Mouse (Mus musculus): ENCODE measurements around the gene Nfe2. TPM values are rescaled to one million over a fixed set of nuclear protein-coding genes. Genes with fewer than 3 reads are reported as not detected.
A peak's percentile ranks its signal among the peaks of the same experiment; 100 is the strongest.

Gene Nfe2
- polyA plus RNA-seq, 1 experiment from 2014 or later, result 0.50 TPM

DNA sequence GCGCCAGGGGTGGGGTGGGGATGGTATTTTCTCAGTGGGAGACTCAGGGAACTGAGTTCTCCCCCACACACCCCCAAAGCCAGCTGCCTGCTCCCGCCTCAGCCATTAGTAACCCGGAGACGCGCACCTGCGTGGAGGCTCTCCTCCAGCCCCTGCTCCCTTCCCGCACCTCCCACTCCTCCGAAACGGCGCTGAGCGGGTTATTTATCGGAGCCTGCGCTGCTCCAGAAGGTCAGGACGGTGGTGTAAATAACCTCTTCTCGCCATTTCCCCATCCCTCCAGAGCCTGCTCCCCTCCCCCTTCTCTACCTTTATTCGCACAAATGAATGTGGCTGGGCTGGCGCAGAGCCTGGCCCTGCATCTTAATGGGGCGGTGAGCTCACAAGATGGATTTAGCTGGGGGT, 41.9 kb upstream of the Nfe2 start:
- Histone ChIP-seq H3K36me3 (ENCODE audit: control insufficient read depth, insufficient read depth, low read length) (peaks cover 5% of the 10 kb centered on the region), H3K4me3 (ENCODE audit: low read depth, low read length) (no peak overlapping the region), H3K27ac (replicated peaks) (0 out of 2 replicates have a peak overlapping the region, but pooled peaks have one; percentile 20), H3K9ac (ENCODE audit: low read length) (no peak overlapping the region), H3K4me1 (replicated peaks; ENCODE audit: control insufficient read depth, insufficient read depth) (peaks cover 10% of the 10 kb centered on the region), H3K9me3 (ENCODE audit: control insufficient read depth, low read length) (no peaks in the 10 kb centered on the region), H3K27me3 (ENCODE audit: control insufficient read depth, insufficient read depth, low read length) (no peaks in the 10 kb centered on the region), H3K4me2 (replicated peaks; ENCODE audit: low read depth) (peak overlapping the region; percentile 23)
- ATAC-seq (ENCODE audit: low FRiP score, low TSS enrichment), result no peak
- TF ChIP-seq CTCF (IDR thresholded peaks at IDR 0.05; ENCODE audit: low read depth), result no peak
- TF ChIP-seq EP300 (optimal IDR thresholded peaks at IDR 0.05), result no peak
- WGBS, result 30% methylated on average over 18 of the region's 18 CpGs
- no peak for DNase-seq (ENCODE audit: low spot score)

DNA sequence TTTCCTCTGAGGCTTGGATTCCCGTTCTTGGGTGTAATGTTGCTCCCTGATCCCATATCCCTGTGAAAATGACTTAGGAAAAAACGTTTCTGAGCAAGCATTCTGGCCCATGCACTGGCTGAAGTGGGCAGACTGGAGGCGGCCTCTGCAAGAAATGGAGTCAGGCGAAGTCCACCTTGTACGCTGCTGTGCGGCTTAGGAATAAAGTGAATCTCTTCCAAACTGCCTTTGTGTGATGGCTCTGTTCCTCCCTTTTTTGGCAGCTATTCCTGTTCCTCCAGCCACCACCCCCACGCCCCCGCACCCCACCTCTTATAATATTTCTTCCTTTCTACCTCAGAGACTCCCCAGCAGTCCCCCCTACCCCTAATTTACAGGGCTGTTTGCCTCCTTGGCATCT, 41.4 kb upstream of the Nfe2 start:
- Histone ChIP-seq H3K36me3 (ENCODE audit: control insufficient read depth, insufficient read depth, low read length) (peaks cover 5% of the 10 kb centered on the region), H3K27ac (replicated peaks) (no peak overlapping the region; the same call in 1 of the 2 replicates), H3K4me1 (replicated peaks; ENCODE audit: control insufficient read depth, insufficient read depth) (peaks cover 10% of the 10 kb centered on the region), H3K4me2 (replicated peaks; ENCODE audit: low read depth) (no peak overlapping the region; the same call in 1 of the 2 replicates), H3K27me3 (ENCODE audit: control insufficient read depth, insufficient read depth, low read length) (no peaks in the 10 kb centered on the region), H3K4me3 (ENCODE audit: low read depth, low read length) (no peak overlapping the region), H3K9ac (ENCODE audit: low read length) (no peak overlapping the region), H3K9me3 (ENCODE audit: control insufficient read depth, low read length) (no peaks in the 10 kb centered on the region)
- ATAC-seq (ENCODE audit: low FRiP score, low TSS enrichment) (no peak), DNase-seq (ENCODE audit: low spot score) (no peak)
- 42% methylated on average over 8 of the region's 8 CpGs for WGBS
- TF ChIP-seq CTCF (IDR thresholded peaks at IDR 0.05; ENCODE audit: low read depth) (no peak), EP300 (optimal IDR thresholded peaks at IDR 0.05) (no peak)

DNA sequence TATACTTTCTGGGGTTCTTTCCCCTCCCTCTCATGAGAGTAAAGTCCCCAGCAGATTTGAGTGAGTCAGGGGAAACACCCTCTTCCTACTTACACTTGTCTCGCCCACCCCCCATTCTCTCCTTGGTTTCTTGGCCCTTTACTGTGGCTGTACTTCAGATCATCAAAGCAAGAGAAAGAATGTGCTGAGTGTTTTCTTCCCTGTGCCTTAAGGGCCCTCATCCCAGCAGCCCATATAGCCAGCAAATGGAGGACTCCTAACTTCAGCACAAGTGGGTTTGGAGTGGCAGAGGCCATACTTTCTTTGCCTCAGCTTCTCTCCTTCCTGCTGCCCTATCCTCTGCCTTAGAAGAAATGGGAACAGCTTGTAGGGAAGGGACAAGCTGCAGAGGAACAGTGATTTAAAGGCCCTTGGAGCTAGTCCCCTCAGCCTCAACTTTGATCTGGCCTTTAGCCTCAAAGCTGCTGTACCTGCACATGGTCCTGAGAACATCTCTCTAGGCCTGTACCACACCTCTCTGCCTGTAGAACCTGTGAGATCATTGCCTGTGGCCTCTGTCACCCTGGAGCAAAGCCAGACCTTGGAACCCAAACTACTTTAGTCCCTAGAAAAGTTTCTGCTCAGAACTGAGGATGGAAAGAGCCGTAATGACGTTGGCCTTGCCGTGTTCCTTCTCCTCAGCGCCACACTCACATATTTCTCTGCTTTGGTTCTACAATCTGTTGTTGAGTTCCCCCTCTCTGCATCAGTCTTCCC, 40.8 kb upstream of the Nfe2 start:
- peaks cover 10% of the 10 kb centered on the region for H3K4me1 ChIP-seq (replicated peaks; ENCODE audit: control insufficient read depth, insufficient read depth)
- DNase-seq (ENCODE audit: low spot score) (no peak), ATAC-seq (ENCODE audit: low FRiP score, low TSS enrichment) (no peak)
- H3K27me3 ChIP-seq (ENCODE audit: control insufficient read depth, insufficient read depth, low read length), result no peaks in the 10 kb centered on the region
- no peak overlapping the region for H3K4me3 ChIP-seq (ENCODE audit: low read depth, low read length)
- 69% methylated on average over 5 of the region's 5 CpGs for WGBS
- no peak overlapping the region; the same call in 1 of the 2 replicates for H3K27ac ChIP-seq (replicated peaks)
- H3K9me3 ChIP-seq (ENCODE audit: control insufficient read depth, low read length), result no peaks in the 10 kb centered on the region
- peaks cover 5% of the 10 kb centered on the region for H3K36me3 ChIP-seq (ENCODE audit: control insufficient read depth, insufficient read depth, low read length)
- H3K4me2 ChIP-seq (replicated peaks; ENCODE audit: low read depth), result no peak overlapping the region
- H3K9ac ChIP-seq (ENCODE audit: low read length), result no peak overlapping the region
- TF ChIP-seq EP300 (optimal IDR thresholded peaks at IDR 0.05) (no peak), CTCF (IDR thresholded peaks at IDR 0.05; ENCODE audit: low read depth) (no peak)

DNA sequence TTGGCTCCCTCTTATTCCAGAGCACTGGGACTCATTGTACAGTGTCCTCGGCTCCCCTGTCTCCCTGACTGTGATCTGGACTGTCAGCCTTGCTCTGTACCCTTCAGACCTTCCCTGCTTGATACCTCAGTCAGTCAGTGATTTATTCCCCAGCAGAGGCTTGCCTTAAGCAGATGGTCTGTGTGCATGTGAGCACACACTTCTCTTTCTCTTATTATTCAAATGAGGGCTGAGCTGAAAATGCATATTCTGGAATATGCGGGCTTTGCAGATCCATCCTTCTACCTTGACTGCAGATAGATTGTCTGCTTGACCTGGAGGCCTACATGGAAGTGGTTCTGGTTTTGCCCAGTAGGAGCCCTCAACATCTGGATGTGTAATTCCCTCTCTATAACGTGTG, 39.8 kb upstream of the Nfe2 start:
- DNase-seq (ENCODE audit: low spot score) (no peak), ATAC-seq (ENCODE audit: low FRiP score, low TSS enrichment) (no peak)
- Histone ChIP-seq H3K27ac (replicated peaks) (no peak overlapping the region), H3K36me3 (ENCODE audit: control insufficient read depth, insufficient read depth, low read length) (peaks cover 9% of the 10 kb centered on the region), H3K27me3 (ENCODE audit: control insufficient read depth, insufficient read depth, low read length) (no peaks in the 10 kb centered on the region), H3K9me3 (ENCODE audit: control insufficient read depth, low read length) (no peaks in the 10 kb centered on the region), H3K4me2 (replicated peaks; ENCODE audit: low read depth) (no peak overlapping the region), H3K4me1 (replicated peaks; ENCODE audit: control insufficient read depth, insufficient read depth) (peaks cover 3% of the 10 kb centered on the region), H3K9ac (ENCODE audit: low read length) (no peak overlapping the region), H3K4me3 (ENCODE audit: low read depth, low read length) (no peak overlapping the region)
- WGBS, result 78% methylated on average over 3 of the region's 3 CpGs
- TF ChIP-seq EP300 (optimal IDR thresholded peaks at IDR 0.05) (no peak), CTCF (IDR thresholded peaks at IDR 0.05; ENCODE audit: low read depth) (no peak)

DNA sequence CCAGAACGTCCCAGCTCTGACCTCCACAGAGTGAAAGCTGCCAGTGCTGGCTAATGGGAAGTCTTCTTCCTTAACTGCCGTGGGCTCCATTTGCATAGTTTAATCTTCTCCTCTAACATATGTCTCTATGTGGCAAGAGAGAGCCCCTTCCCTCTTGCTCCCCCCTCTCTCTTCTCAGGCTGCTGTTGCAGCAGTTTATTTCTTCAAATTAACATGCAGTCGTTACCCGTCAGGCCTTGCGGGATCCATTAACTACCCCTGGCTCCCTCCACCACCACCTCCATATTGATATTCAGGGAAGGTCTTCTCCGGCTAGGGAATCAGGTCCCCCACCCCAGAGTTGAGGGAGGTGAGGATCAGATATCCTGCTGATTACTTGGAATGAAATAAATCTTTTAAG, 39.1 kb upstream of the Nfe2 start:
- Histone ChIP-seq H3K27ac (replicated peaks) (no peak overlapping the region), H3K27me3 (ENCODE audit: control insufficient read depth, insufficient read depth, low read length) (no peaks in the 10 kb centered on the region), H3K4me1 (replicated peaks; ENCODE audit: control insufficient read depth, insufficient read depth) (peaks cover 3% of the 10 kb centered on the region), H3K4me3 (ENCODE audit: low read depth, low read length) (no peak overlapping the region), H3K9ac (ENCODE audit: low read length) (no peak overlapping the region), H3K36me3 (ENCODE audit: control insufficient read depth, insufficient read depth, low read length) (peaks cover 9% of the 10 kb centered on the region), H3K9me3 (ENCODE audit: control insufficient read depth, low read length) (no peaks in the 10 kb centered on the region), H3K4me2 (replicated peaks; ENCODE audit: low read depth) (no peak overlapping the region)
- DNase-seq (ENCODE audit: low spot score), result no peak
- 79% methylated on average over 6 of the region's 6 CpGs for WGBS
- TF ChIP-seq CTCF (IDR thresholded peaks at IDR 0.05; ENCODE audit: low read depth), result no peak
- no peak for TF ChIP-seq EP300 (optimal IDR thresholded peaks at IDR 0.05)
- ATAC-seq (ENCODE audit: low FRiP score, low TSS enrichment), result no peak

DNA sequence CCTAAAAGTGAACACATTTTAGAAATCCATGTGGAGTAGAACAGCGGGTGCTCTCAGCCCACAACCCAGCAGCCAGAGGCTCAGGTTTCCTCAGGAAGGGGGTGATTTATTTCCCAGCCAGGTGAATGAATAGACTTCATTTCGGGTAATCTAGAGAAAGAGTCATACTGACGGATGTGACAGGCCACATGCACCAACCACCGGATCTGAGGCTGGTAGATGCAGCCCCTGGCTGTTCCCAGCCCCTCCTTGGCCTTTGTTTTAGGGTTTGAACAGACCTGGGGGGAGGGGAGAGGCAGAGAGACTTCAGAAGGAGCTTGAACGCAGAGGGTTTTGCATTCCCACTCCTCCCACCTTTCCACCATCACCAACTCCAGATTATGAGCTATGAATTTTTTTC, 37.6 kb upstream of the Nfe2 start:
- no peak overlapping the region for H3K9ac ChIP-seq (ENCODE audit: low read length)
- peaks cover 9% of the 10 kb centered on the region for H3K36me3 ChIP-seq (ENCODE audit: control insufficient read depth, insufficient read depth, low read length)
- WGBS, result 27% methylated on average over 5 of the region's 5 CpGs
- ATAC-seq (ENCODE audit: low FRiP score, low TSS enrichment) (no peak), DNase-seq (ENCODE audit: low spot score) (no peak)
- peaks cover 3% of the 10 kb centered on the region; the same call in 1 of the 2 replicates for H3K4me1 ChIP-seq (replicated peaks; ENCODE audit: control insufficient read depth, insufficient read depth)
- H3K4me3 ChIP-seq (ENCODE audit: low read depth, low read length), result no peak overlapping the region
- TF ChIP-seq CTCF (IDR thresholded peaks at IDR 0.05; ENCODE audit: low read depth), result no peak
- no peaks in the 10 kb centered on the region for H3K9me3 ChIP-seq (ENCODE audit: control insufficient read depth, low read length)
- no peak overlapping the region for H3K27ac ChIP-seq (replicated peaks)
- no peaks in the 10 kb centered on the region for H3K27me3 ChIP-seq (ENCODE audit: control insufficient read depth, insufficient read depth, low read length)
- H3K4me2 ChIP-seq (replicated peaks; ENCODE audit: low read depth), result no peak overlapping the region
